Mouse (Mus musculus) olfactory bulb, adult 2 months (tissue): ENCODE measurements at regions not wholly inside any gene's neighbourhood (a gene's known extent, or its start where the extent isn't known, plus 50 kb on each side); places are given as distances from the start of the nearest gene placed in this dataset.

ENCODE experiments used
- H3K27ac ChIP-seq: fragments of 200-500 bp; 2 replicates; pipeline ENCODE4 v1.5.1; 2012; ENCODE audit warnings: low read depth, low read length; ENCODE audit not compliant: insufficient read depth
- H3K4me1 ChIP-seq: fragments of 200-500 bp; 2 replicates; pipeline ENCODE4 v1.6.1; 2012; ENCODE audit warnings: low read length; ENCODE audit not compliant: control insufficient read depth, insufficient read depth
- H3K4me3 ChIP-seq: fragments of 200-500 bp; 2 replicates; pipeline ENCODE4 v1.5.1; 2012; ENCODE audit warnings: mild to moderate bottlenecking, low read depth, low read length, moderate library complexity; ENCODE audit not compliant: insufficient read depth
- CTCF ChIP-seq: fragments of 200-500 bp; IDR thresholded peaks from 2 replicates; pipeline ENCODE4 v1.5.1; 2012; ENCODE audit warnings: low read depth, mild to moderate bottlenecking, low read length, moderate library complexity; ENCODE audit not compliant: insufficient read depth
- POLR2A ChIP-seq: fragments of 200-500 bp; IDR thresholded peaks from 2 replicates; pipeline ENCODE4 v1.6.1; 2012; ENCODE audit warnings: mild to moderate bottlenecking, low read depth, low read length, moderate library complexity; ENCODE audit not compliant: insufficient read depth
- WGBS: fragments of 180-500 bp; shearing (Covaris S2); methylation state at CpG from one replicate; pipeline ENCODE4 v1.1.7; 2018; 5-methylcytosine and 5-hydroxymethylcytosine counted together

- TF ChIP-seq CTCF (0 out of 2 replicates have a peak, but pooled peaks have one; percentile 33), POLR2A (no peak)
- Histone ChIP-seq H3K27ac (no peak overlapping the region), H3K4me1 (no peaks in the 10 kb centered on the region), H3K4me3 (no peak overlapping the region)
- 6% methylated on average over 11 of the region's 11 CpGs for WGBS
These were observed 57.0 kb upstream of the Siglech start for GRCm38 (mm10) chr7:55710872-55711558.
